Mouse (Mus musculus) cerebellum, adult 8-10 months (tissue): ENCODE data around the gene Oaf.

Source experiments
- DNase-seq: peaks from one replicate; pipeline ENCODE4 v3.0.0; 2022

The Oaf gene

DNA sequence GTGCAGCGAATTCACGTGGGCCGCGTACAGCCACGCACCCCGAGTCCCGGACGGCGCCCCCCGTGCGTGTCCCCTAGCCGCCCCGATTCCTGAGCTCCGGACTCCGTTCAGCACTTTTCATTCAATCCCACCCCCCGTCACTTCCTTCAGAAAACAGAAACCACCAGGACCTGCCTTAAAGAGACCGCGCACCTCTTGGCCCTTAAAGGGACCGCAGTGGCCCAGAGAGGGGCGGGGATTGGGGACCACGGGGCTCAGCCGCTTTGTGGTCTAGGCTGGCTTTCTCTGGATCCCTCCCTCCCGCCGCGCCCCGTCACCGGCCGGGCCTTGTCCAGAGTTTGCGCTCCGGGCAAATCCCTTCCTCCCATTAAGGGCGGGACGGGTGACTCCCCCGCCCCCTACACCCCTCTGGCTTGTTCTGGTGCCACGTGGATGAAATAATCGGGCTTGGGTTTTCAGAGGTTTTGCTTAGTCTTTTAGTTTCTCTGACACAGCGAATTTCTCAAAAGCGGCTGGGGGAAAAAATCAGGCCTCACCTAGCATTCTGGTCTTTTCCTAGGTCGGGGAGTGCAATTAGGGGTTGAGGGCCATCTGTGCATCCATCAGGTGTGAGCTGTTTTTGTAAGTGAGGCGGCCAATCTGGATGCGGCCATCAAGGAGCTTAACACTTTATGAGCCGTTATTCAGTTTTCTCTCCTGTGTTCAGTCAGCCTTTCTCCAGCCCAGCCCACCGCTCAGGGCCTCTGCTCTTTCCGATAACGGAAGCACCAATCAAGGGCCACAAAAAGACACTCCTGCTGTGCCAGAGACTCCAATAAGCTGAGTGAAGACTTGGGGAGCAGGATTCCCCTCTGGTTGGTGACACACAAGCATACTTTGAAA lies at the start of gene Oaf:
Gene Oaf (minus strand): TSS at position 200 of the 882 bp plus-strand sequence.
- peak; percentile 7 for DNase-seq

DNA sequence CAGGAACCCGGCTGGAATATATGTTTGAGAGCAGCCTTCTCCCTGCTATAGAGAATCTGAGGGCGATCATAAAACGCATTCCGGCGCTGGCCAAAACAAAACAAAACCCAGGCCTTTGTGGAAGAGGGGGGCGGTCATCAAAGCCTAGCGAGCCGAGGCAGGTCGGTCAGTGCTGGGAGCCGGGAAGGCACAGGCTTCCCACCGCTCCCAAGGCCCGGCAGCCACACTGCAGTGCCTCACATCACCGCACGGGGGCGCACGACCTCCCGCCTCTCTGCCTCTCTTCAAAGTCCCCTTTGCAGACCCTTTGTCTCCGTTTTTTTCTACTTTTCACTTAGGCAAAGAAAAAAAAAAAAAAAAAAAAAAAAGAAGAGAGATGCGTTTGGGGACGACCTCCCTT lies 47.2 kb upstream of the Oaf start:
- peak; percentile 36 for DNase-seq

- no peak for DNase-seq
Observed at GRCm38 (mm10) chr9:43285281-43285680, 45.6 kb upstream of the Oaf start.

DNA sequence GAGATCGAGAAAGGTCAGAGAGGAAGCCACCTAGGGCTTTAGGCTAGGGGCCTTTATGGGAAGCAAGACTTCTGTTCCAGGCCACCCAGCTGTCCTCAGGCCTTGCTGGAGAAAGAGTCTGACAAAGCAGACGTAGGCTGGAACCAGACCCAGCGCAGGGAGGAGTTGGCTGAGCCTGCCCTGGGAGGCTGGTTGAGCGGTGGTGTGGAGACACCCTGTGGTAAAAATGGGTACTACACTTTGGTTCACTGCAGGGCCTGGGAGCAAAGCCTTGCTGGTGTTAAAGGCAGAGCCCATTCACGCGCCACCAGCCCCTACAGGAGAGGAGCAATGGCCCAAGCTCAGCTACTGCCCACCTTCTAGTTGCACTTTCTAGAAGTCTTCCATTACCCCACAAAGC lies 44.6 kb upstream of the Oaf start:
- DNase-seq, result peak; percentile 67

GRCm38 (mm10) chr9:43273735-43274134 lies 34.0 kb upstream of the Oaf start:
- no peak for DNase-seq

DNA sequence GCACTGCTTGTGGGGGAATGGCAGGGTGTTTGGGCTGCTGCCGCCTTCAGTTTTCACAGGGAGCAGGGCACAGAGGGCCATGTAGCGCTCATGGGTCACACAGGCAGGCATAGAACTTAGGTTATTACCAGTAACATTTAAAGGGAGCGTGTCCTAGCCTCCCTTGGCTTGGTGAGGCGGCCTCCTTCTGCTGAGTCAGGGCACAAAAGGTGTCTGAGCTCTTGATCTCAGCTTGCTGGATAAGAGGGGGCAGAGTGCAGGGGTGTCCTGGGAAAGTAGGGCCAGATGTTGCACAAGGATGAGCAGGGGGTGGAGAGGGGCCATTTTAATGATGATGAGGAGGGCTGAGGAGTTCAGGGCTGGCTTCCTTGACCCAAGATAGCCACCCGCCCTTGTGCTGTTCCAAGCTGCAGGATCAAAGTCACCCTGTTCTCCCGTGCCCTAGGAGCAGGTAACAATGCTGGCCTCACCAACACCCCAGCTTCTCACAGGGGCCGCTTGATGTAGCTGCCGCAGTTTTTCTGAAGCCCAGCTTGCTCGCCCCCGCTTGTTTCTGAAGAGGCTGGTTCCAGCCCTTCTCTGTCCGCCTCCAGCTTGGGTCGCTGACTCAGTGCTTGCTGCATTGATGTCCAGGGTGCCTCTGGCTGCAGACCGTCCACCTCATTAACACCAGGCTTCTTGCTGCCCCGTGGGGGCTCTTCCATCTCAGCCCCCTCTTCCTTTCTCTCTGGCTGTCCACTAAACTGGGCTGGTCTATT lies 32.2 kb upstream of the Oaf start:
- DNase-seq, result no peak

GRCm38 (mm10) chr9:43270723-43271252 lies 31.1 kb upstream of the Oaf start:
- no peak for DNase-seq

GRCm38 (mm10) chr9:43269166-43269565 lies 29.5 kb upstream of the Oaf start:
- DNase-seq, result no peak

- DNase-seq, result no peak
Observed at GRCm38 (mm10) chr9:43267357-43267756, 27.6 kb upstream of the Oaf start.

- no peak for DNase-seq
Observed at GRCm38 (mm10) chr9:43265194-43265593, 25.5 kb upstream of the Oaf start.

DNA sequence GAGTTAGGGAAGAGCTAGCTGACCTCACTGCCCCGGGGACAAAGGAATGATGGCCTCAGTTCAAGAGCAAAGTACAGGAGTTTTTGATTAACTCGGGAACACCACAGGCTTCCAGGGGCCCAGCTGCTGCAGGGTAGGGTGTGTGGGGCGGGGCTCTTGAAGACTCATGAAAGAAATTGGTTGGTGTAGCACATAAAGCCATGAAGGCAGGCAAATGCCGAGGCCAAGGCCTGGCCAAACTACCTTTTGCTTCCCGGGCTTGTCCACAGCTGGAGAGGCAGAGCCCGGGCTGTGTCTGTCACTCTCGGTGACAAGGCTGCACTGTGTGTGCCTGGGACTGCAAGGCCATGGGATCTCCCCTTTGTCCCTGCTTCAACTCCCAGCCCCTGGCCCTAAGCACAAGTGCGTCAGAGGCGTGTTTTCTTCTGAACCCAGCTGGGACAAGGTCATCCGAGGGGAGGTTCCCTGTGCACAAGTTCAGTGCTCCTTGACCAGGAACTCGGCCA lies 24.3 kb upstream of the Oaf start:
- DNase-seq, result no peak

- DNase-seq, result no peak
Observed at GRCm38 (mm10) chr9:43262811-43263550, 23.3 kb upstream of the Oaf start.

GRCm38 (mm10) chr9:43262390-43262789 lies 22.7 kb upstream of the Oaf start:
- DNase-seq, result no peak

DNA sequence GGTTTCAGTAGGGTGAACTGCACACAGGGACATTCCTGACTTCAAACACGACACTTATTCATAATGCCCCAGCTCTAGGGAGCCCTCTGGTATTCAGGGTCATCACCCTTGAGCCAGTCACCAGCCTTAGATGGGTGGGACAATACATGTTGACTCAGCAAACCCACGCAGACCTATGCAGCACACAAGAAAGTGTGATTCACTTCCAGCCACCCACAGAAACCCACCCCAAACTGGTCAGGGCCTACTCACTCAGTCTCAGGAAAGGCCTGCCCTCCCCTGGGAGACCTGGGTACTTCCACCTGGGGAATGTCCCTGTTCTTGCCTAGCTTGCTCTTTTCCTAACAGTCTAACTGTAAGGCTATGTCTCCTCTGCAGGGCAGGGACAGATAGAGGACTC lies 22.2 kb upstream of the Oaf start:
- no peak for DNase-seq

- no peak for DNase-seq
Observed at GRCm38 (mm10) chr9:43261124-43261907, 21.6 kb upstream of the Oaf start.

DNA sequence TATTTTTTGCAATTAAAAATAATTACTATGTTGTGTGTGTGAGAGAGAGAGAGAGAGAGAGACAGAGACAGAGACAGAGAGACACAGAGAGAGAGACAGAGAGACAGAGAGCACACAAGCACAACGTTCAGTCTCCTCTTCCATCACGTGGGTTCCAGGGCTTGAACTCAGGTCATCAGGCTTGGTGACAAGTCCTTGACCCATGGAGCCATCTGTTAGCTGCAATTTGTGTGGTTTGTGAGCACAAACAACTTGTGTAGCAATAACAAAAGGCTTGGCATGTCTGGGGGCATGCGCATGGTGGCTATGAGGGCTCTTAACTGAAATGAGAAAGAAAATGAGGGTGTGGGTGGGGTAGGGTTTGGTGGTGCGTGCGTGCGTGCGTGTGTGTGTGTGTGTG lies 20.9 kb upstream of the Oaf start:
- no peak for DNase-seq

GRCm38 (mm10) chr9:43253271-43253681 lies 13.6 kb upstream of the Oaf start:
- no peak for DNase-seq

- no peak for DNase-seq
Observed at GRCm38 (mm10) chr9:43252790-43253189, 13.1 kb upstream of the Oaf start.

GRCm38 (mm10) chr9:43251786-43252185 lies 12.1 kb upstream of the Oaf start:
- no peak for DNase-seq

DNA sequence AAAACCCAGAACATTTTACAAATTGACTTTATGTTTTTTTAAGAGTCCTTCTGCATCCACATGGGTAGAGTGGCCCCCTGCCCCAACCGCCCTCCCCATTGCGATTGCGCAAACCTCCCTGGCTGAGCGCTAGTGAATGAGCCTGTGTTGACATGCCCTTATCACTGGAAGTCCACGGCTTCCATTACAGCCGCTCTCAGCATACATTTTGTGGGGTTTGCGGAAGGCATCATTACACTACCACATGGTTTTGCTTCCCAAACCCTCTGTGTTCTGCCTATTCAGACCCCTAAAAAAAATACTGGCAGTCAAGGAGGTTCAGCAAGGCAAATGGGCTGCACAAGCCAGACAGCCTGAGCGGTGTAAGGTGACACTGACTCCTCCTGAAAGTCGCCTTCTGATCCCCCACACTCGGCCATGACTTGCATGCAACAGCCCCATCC lies 7.0 kb upstream of the Oaf start:
- no peak for DNase-seq

DNA sequence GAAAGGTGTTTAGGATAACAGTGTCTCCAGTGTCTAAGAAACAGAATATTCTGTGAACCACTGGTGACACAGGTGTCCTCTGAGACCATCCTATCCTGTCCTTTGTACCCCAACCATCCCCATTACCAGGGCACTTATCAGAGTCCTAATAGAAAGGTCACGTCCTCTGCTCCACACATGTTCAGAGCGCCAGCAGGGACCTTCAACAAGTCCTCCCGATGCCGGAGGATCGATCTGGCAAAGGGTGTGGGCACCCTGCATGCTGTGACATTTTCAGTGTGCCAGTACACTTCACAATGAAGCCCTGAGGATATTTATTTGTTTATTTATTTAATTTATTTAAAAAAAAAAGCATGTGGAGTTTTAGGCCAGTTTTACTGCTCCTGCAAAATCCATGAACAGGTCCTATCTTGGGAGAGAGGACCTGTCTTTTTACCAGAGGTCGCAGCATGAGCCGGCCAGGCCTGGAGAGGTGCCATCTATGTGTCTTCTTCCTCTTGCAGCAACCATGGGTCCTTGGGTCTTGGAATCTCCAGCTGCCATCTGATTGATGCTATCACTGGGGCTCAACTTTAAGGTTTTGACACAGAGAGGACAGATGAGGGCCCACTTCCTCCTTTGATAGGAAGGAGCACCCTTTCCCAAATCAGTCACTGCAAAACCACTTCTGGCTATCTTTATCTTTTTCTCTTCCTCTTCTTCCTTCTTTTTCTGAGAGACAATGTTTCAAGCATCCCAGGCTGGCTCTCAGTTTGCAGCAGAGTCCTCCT lies 6.3 kb upstream of the Oaf start:
- no peak for DNase-seq
